Mouse (Mus musculus) myocyte (in vitro differentiated cells): ENCODE data around the gene Tpbpa.

Experiments used
- E2F4 ChIP-seq: IDR thresholded peaks from one replicate; pipeline ENCODE4 v1.6.1; 2011; ENCODE audit warnings: mild to moderate bottlenecking, control low read depth, moderate library complexity; ENCODE audit not compliant: insufficient read depth
- MAX ChIP-seq: IDR thresholded peaks from one replicate; pipeline ENCODE4 v1.6.1; 2011; ENCODE audit warnings: low read depth, mild to moderate bottlenecking, control low read depth
- POLR2A ChIP-seq: IDR thresholded peaks from one replicate; pipeline ENCODE4 v1.6.1; 2011; ENCODE audit warnings: low read depth, mild to moderate bottlenecking, control low read depth, moderate library complexity; ENCODE audit not compliant: insufficient read length
- POLR2AphosphoS2 ChIP-seq: IDR thresholded peaks from one replicate; pipeline ENCODE4 v1.6.1; 2011; ENCODE audit warnings: low read depth, control low read depth; ENCODE audit not compliant: insufficient read length
- USF1 ChIP-seq: IDR thresholded peaks from one replicate; pipeline ENCODE4 v1.6.1; 2011; ENCODE audit warnings: low read depth, mild to moderate bottlenecking, control low read depth, moderate library complexity

- TF ChIP-seq POLR2AphosphoS2 (no peak), USF1 (no peak), E2F4 (no peak), POLR2A (no peak), MAX (no peak)
These were observed 46.2 kb downstream of the Tpbpa start for GRCm38 (mm10) chr13:60895406-60896160.
